Mouse (Mus musculus) intestine, embryonic 14.5 days (tissue): Measurements from ENCODE around the gene Tmem233. TPM values are rescaled to one million over a fixed set of nuclear protein-coding genes. Genes with fewer than 3 reads are reported as not detected.

Experiments
- polyA plus RNA-seq: library from polyadenylated mRNA; unstranded; fragments of >200 nt; fragmentation: Nextera tagmentation; extraction: Ambion mirVana; gene quantifications from 2 replicates; pipeline ENCODE4 v1.2.1, GENCODE M21; 2014

Gene Tmem233
- polyA plus RNA-seq, 1 experiment from 2014 or later = not detected

Other genes starting within 250 kb of the Tmem233 start
- 25.8 and 27.0 TPM in 2 replicates for gene Cit, start 238.0 kb downstream of the Tmem233 start, polyA plus RNA-seq
- 52.7 and 60.6 TPM in 2 replicates for gene Prkab1, start 58.7 kb downstream of the Tmem233 start, polyA plus RNA-seq
- gene Ccdc60, start 205.7 kb upstream of the Tmem233 start, polyA plus RNA-seq = 1.9 and 2.0 TPM in 2 replicates